Mouse (Mus musculus): ENCODE measurements around the gene Srxn1. TPM values are rescaled to one million over a fixed set of nuclear protein-coding genes. Genes with fewer than 3 reads are reported as not detected.

The Srxn1 gene
- polyA plus RNA-seq, 1 experiment, result 91.2 TPM

- no peak for DNase-seq (ENCODE audit: extremely low spot score in 1 of 2, low spot score in 1 of 2)
Observed at GRCm38 (mm10) chr2:152150373-152150772, 45.1 kb downstream of the Srxn1 start.

GRCm38 (mm10) chr2:152153361-152153760 is 48.0 kb downstream of the Srxn1 start:
- no peak for DNase-seq (ENCODE audit: extremely low spot score in 1 of 2, low spot score in 1 of 2)

- DNase-seq (ENCODE audit: extremely low spot score in 1 of 2, low spot score in 1 of 2), result no peak
Observed at GRCm38 (mm10) chr2:152155414-152156208, 50.3 kb downstream of the Srxn1 start.

DNA sequence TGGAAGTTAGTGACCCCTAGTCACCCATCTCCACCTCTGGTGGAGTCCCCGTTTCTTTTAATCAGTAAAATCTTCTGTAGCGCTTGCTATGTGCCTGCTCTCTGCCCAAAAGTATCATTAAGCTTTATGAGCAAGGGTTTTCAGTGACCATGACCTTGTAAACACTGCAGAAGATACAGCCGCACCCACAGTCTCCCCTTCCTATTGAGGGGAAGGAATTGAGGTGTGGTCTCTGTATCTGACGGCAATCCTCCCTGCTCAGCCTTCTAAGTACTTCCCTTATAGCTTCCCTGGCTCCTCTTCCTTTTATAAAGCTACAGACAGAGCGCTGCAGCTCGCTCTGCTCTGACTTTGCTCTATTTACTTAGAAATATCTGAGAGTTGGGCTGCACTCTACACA is 51.2 kb downstream of the Srxn1 start:
- DNase-seq (ENCODE audit: extremely low spot score in 1 of 2, low spot score in 1 of 2), result no peak

DNA sequence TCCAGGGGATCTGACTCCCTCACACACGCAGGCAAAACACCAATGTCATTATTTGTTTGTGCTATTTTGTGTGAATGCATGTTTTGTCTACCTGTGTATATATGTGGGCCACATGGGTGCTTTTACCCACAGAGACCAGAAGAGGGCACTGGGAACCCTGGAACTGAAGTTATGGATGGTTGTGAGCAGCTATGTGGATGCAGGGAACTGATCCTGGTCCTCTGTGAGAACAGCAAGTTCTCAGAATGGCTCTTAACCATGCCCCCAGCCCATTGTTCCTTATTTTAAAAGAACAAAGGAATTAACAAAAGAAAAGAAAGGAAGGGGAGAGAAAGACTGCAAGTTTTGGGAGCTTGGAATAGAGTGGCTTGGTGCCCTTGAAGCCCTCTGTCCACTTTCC is 54.2 kb downstream of the Srxn1 start:
- DNase-seq (ENCODE audit: extremely low spot score in 1 of 2, low spot score in 1 of 2), result no peak

Other genes with a start within 250 kb of the Srxn1 start
- 0.26 and 0.32 TPM in 2 replicates for gene Angpt4, start 194.3 kb upstream of the Srxn1 start, polyA plus RNA-seq (2012; rRNA removed)
- gene Fam110a, start 125.3 kb upstream of the Srxn1 start, polyA plus RNA-seq (2012; rRNA removed), result 6.3 and 6.7 TPM in 2 replicates
- 3.2 and 3.8 TPM in 2 replicates for gene Slc52a3, start 109.0 kb upstream of the Srxn1 start, polyA plus RNA-seq (2012; rRNA removed)
- gene Scrt2, start 24.0 kb upstream of the Srxn1 start, polyA plus RNA-seq (2012; rRNA removed), result 15.5 and 19.7 TPM in 2 replicates
- gene Tcf15, start 38.0 kb downstream of the Srxn1 start, polyA plus RNA-seq (2012; rRNA removed), result 3.3 TPM in 2 replicates
- 74.1 and 80.0 TPM in 2 replicates for gene Csnk2a1, start 121.3 kb downstream of the Srxn1 start, polyA plus RNA-seq (2012; rRNA removed)
- gene Tbc1d20, start 188.3 kb downstream of the Srxn1 start, polyA plus RNA-seq (2012; rRNA removed), result 40.5 and 42.7 TPM in 2 replicates
- gene Rbck1, start 227.1 kb downstream of the Srxn1 start, polyA plus RNA-seq (2012; rRNA removed), result 209 and 246 TPM in 2 replicates
- 0.48 and 0.52 TPM in 2 replicates for gene Trib3, start 238.5 kb downstream of the Srxn1 start, polyA plus RNA-seq (2012; rRNA removed)

Measured in frontal cortex, adult 2 months (tissue).